Mouse (Mus musculus) liver, embryonic 14.5 days (tissue): ENCODE data around the gene Gm5244.

Experiments
- CTCF ChIP-seq: IDR thresholded peaks from 2 replicates; pipeline ENCODE4 v1.5.1; 2016; ENCODE audit warnings: antibody characterized with exemption, low read depth, control low read depth
- EP300 ChIP-seq: IDR thresholded peaks from 2 replicates; pipeline ENCODE4 v1.6.1; 2016; ENCODE audit warnings: antibody characterized with exemption, low read depth

DNA sequence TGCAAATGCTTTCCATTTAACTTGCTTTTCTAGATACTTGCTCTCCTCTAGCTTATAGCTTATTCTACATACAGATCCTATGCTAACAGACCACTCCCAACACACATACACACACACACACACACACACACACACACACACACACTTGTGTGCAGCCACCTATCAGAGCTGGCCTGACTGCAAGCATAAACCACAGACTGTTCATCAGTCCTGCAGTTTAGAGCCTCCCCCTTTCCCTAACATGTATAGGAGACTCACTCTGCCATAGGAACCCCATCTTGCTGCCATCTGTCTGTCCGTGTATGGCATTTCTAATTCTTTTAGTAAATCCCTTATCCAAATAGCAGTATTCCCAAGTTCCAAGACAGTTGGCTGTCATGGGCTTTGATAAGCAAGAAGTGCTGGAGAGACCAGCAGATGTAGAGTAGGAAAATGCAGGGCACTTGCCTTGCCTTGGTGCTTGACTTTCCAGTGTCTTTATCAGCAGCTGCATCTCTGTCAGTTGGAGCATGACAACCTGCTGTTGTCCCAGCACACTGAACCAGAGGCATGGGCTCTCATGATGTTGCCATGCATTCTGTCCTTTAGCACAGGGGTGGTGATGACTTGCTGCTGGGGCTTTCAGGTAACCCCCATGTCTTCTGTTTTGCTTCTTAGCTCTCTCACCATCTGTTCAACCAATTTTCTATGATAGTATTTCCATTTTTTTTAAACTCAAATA is 33.7 kb upstream of the Gm5244 start:
- TF ChIP-seq EP300 = no peak
- no peak for TF ChIP-seq CTCF
